Mouse (Mus musculus): ENCODE results near the gene Gm4981.

The Gm4981 gene

GRCm38 (mm10) chr10:58206639-58207404 is 29.7 kb downstream of the Gm4981 start:
- Histone ChIP-seq H3K4me1 (replicated peaks; ENCODE audit: low read depth, low read length) (no peaks in the 10 kb centered on the region), H3K4me3 (replicated peaks; ENCODE audit: low read length) (no peak overlapping the region), H3K9me3 (ENCODE audit: low read length) (peaks cover 12% of the 10 kb centered on the region), H3K27me3 (ENCODE audit: insufficient read depth, low read length) (peaks cover 4% of the 10 kb centered on the region), H3K36me3 (ENCODE audit: insufficient read depth, low read length) (no peaks in the 10 kb centered on the region)
- TF ChIP-seq NANOG (IDR thresholded peaks at IDR 0.05; ENCODE audit: borderline replicate concordance, low read length) (no peak), CTCF (conservative IDR thresholded peaks at IDR 0.05; ENCODE audit: low read length) (no peak), POU5F1 (IDR thresholded peaks at IDR 0.05; ENCODE audit: borderline replicate concordance, low read length) (no peak)

DNA sequence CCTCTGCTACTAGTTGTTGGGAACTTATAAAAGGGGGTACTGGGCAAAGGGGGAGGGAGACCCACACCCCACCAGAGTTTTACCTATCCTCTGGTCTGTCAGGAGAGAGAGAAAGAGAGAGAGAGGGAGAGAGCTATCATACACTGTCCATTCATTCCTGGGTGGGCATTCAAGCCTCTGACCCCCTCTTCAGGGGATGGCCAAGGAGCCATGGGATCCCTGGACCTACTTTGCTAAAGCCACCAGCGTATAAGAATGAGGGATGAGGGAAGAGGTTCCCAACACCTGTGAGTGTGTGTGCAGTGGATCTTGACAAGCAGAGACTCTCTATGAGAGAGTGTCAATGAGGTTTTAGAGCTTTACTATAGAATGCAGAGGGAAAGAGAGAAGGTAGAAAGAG is 30.5 kb downstream of the Gm4981 start:
- Histone ChIP-seq H3K36me3 (ENCODE audit: insufficient read depth, low read length) (no peaks in the 10 kb centered on the region), H3K4me1 (replicated peaks; ENCODE audit: low read depth, low read length) (no peaks in the 10 kb centered on the region), H3K4me3 (replicated peaks; ENCODE audit: low read length) (no peak overlapping the region), H3K9me3 (ENCODE audit: low read length) (peaks cover 12% of the 10 kb centered on the region), H3K27me3 (ENCODE audit: insufficient read depth, low read length) (peaks cover 4% of the 10 kb centered on the region)
- TF ChIP-seq CTCF (conservative IDR thresholded peaks at IDR 0.05; ENCODE audit: low read length): no peak
- TF ChIP-seq POU5F1 (IDR thresholded peaks at IDR 0.05; ENCODE audit: borderline replicate concordance, low read length): no peak
- TF ChIP-seq NANOG (IDR thresholded peaks at IDR 0.05; ENCODE audit: borderline replicate concordance, low read length): no peak

Data from E14TG2a.4 (cell line).